Mouse (Mus musculus) brain, embryonic 14.5 days (tissue): ENCODE results near the gene Gm7029. TPM values are rescaled to one million over a fixed set of nuclear protein-coding genes. Genes with fewer than 3 reads are reported as not detected.
A peak's percentile ranks its signal among the peaks of the same experiment; 100 is the strongest.
"Not testable (repeated sequence)": the region's sequence is repeated elsewhere in the genome, so short reads cannot be mapped to it uniquely, and the experiment has no call there.

Experiments
- DNase-seq: peaks from one replicate; pipeline ENCODE4 v3.0.0-alpha.2; 2011; ENCODE audit warnings: low read depth
- CTCF ChIP-seq: fragments of 200-500 bp; IDR thresholded peaks from 2 replicates; pipeline ENCODE4 v1.5.1; 2012; ENCODE audit warnings: inconsistent platforms, mild to moderate bottlenecking, moderate library complexity, borderline replicate concordance; ENCODE audit not compliant: insufficient read depth, insufficient read length; ENCODE audit errors: extremely low read depth
- POLR2A ChIP-seq: fragments of 200-500 bp; IDR thresholded peaks from 2 replicates; pipeline ENCODE4 v1.6.1; 2012; ENCODE audit warnings: mild to moderate bottlenecking, inconsistent platforms, borderline replicate concordance; ENCODE audit not compliant: poor library complexity, insufficient read depth, insufficient read length, severe bottlenecking; ENCODE audit errors: extremely low read depth
- polyA plus RNA-seq: library from polyadenylated mRNA; depleted of rRNA; stranded (reverse); fragments of >200 nt; gene quantifications from 2 replicates; pipeline ENCODE4 v1.2.3, GENCODE M21; 2012

Gene Gm7029
- polyA plus RNA-seq, 1 experiment = not detected

DNA sequence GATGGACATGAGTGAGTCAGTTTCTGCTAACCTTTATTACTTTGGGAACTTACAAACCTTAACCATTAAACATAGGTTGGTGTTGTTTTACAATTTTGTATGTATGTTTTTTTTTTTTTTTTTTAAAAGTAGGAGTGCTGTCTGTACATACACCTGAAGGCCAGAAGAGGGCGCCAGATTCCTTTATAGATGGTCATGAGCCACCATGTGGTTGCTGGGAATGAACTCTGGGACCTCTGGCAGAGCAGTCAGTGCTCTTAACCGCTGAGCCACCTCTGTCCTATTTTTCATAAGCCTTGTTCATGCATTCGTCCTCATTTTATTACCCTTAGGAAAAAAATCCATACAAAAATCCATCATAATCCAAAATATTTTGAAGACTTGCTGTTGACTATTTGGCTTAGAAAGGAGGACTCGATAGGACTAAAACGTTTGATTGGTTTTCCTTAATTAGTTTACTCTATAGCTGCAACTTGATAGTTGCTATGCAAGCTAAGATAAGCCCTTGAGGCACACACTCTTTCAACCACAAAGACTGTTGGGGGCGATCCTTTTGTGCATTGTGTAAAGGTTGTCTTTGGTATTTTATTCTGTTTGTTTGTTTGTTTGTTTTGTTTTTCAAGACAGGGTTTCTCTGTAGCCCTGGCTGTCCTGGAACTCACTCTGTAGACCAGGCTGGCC is 23.6 kb downstream of the Gm7029 start:
- DNase-seq = peak; percentile 69
- TF ChIP-seq CTCF (peak; percentile 54; the same call in 1 of the 2 replicates), POLR2A (no peak)

DNA sequence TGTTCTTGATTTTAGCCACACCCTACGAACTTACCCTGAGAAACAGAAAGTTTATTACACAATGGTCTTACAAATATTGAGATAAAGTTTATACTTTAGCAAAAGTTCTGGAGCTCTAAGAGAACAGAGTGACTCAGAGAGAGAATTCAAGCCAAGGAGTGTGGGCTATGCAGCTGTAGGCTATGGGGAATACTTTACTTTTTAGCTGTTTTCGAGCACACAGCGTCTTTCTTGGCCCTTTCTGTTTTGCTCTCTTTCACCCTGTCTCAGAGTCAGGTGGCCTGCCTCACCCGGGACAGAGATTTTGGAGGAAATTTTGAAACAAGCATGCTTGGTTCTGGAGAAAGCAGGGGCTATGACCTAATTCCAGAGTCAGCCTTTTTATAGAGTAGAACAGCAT is 24.6 kb downstream of the Gm7029 start:
- DNase-seq = not testable (repeated sequence)

DNA sequence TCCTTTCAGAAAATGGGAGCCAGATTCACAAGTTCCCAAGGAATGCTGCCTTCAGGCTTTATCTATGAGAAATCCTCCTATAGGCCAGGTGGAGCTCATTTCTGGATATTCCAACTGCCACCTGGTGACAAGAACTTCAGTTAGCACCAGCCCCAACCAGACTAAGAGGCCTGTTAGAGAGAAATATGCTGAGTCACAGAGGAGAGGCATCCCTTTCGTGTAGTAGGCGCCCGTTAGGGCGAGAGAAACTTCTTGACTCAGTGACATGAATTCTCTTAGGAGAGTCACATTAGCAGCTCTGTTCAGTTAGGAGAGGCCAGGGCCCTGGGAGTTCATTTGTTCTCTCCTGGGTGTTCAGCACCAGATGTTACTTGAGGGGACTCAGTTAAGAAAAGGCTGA is 26.0 kb downstream of the Gm7029 start:
- DNase-seq = no peak
- TF ChIP-seq POLR2A = no peak

DNA sequence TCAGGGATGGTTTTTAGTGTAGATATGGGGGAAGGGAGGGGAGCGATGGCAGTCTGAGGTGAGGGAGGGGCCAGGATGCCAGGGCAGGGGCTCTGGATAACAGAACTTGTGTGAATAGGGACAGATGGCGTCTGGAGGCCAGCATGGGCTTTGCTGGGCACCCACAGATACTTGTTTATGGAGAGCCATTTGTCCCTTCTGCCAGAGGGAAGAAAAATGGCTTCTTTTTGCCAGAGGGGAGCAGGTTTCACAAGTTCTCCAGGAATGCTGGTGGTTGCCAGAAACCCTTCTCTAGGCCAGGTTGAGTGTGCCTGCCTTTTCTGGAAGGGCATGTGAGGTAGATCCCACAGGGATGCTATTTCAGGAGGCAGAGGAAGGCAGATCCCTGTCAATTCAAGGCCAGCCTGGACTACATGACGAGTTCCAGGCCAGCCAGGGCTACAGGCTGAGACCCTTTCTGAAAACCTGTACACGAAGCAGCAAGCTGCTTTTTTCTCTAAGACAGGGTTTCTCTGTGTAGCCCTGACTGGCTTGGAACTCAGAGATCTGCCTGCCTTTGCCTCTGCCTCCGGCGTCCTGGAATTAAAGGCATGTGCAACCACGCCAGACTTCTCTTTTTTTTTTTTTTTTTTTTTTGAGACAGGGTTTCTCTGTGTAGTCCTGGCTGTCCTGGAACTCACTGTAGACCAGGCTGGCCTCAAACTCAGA is 26.8 kb downstream of the Gm7029 start:
- no peak for TF ChIP-seq CTCF
- no peak for TF ChIP-seq POLR2A

DNA sequence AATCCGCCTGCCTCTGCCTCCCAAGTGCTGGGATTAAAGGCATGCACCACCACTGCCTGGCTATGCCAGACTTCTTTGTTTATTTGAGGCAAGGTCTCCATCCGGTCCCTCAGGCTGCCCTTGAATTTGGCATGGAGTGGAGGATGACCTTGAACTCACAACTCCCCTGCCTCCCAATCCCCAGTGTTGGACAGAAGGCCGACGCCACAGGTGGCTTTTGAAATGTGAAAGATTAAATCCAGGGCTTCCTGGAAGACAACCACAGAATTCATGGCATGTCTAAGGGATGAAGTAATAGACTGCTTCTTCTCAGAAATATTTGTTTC is 27.3 kb downstream of the Gm7029 start:
- no peak for DNase-seq
- no peak for TF ChIP-seq CTCF
- TF ChIP-seq POLR2A = no peak

More for the DNA sequence above, 26.8 kb downstream of the Gm7029 start:
- DNase-seq = no peak

DNA sequence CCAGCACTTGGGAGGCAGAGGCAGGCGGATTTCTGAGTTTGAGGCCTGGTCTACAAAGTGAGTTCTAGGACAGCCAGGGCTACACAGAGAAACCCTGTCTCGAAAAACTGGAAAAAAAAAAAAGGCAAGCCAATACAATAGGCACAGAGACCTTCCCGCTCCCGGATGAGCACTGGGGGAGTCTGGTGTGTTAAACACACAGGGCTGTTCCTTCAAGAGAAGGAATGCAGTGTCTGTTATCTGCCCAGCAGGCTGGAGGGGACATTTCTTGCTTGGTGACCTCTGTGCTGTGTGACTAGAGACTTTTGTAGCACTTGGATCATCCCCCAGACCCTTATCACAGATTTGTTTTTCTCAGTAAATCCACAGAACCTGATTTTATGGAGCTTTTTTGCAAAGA is 28.0 kb downstream of the Gm7029 start:
- DNase-seq = no peak
- TF ChIP-seq POLR2A = no peak
- no peak for TF ChIP-seq CTCF

DNA sequence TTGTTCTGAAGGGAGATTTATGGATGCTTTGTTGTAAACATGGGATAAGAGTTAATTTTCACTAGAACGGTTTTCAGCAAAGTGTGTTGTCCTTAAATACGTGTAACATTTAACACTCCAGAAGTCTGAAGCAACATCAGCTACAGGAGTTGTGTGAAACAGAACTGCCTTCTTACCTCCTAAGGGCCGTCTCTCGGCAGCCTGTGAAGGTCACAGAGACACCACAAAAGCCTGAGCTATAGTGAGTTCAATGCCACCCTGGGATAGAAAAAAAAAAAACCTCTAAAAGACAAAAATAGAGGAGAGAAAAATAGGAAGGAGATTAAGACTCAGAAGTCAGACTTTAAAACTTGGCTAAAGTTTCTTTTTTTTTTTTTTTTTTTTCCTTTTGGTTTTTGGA is 28.4 kb downstream of the Gm7029 start:
- DNase-seq = no peak
- TF ChIP-seq CTCF = no peak
- no peak for TF ChIP-seq POLR2A

DNA sequence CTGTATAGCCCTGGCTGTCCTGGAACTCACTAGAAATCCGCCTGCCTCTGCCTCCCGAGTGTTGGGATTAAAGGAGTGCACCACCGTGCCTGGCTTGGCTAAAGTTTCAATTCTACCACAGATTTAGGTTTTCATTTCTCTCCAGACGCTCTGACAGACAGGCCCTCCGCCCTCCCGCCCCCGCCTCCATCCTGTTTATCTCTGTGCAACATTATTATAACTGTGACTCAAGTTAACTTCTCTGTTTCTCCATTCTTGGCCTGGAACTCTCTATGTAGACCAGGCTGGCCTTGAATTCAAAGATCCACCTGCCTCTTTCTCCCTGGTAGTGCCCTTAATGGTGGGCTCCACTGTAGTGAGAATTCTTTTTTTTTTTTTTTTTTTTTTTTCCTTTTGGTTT is 28.9 kb downstream of the Gm7029 start:
- no peak for TF ChIP-seq CTCF
- TF ChIP-seq POLR2A = no peak
- no peak for DNase-seq

DNA sequence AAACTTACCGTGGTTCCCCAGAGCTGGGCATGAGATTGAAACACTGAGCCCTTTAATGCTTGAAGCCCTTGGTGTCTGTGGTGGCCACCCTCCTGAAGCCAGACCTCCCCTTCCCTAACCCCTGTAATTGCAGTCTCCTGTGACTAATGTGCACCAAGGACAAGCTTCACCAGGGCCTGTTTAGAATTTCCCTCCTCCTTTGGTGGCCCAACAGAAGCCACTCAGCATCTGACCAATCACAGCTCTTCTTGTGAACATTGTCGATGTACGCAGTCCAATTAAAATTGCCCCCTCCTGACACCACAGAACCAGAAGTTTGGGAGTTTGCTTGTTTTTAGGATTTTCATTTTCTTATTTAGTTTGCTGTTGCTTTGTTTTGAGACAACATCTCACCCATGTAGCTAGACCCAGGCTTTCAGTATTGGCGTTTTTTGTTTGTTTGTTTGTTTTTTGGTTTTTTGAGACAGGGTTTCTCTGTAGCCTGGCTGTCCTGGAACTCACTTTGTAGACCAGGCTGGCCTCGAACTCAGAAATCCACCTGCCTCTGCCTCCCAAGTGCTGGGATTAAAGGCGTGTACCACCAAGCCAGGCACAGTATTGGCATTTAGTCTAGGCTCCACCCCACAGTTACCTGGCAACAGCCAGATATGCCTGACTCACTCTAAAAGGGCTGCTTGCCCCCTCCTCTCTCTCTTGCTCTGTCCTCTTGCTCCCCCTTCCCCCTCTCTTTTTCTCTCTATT is 30.4 kb downstream of the Gm7029 start:
- DNase-seq = not testable (repeated sequence)

DNA sequence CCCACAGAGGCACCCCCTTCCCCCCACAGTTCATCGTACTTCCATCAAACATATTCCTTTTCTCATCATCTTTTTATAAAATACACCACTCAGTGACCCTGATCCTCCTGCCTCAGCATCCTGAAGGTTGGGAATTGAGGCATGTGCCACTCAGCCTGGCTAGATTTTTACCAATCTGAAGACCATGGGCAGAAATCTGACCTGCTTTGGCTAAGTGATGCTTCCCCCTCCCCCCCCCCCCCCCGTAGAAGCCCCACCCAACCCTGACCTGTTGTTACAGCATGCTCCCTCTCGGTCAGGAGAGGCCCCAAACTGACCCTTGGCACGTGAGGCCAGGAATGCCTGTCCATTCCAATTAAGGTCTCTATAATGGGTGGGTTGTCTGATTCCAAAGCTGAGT is 31.2 kb downstream of the Gm7029 start, which contains the start of gene Platr17:
TSS of gene Platr17 (plus strand) at position 301 of the 400 bp plus-strand sequence.
- DNase-seq = not testable (repeated sequence)

DNA sequence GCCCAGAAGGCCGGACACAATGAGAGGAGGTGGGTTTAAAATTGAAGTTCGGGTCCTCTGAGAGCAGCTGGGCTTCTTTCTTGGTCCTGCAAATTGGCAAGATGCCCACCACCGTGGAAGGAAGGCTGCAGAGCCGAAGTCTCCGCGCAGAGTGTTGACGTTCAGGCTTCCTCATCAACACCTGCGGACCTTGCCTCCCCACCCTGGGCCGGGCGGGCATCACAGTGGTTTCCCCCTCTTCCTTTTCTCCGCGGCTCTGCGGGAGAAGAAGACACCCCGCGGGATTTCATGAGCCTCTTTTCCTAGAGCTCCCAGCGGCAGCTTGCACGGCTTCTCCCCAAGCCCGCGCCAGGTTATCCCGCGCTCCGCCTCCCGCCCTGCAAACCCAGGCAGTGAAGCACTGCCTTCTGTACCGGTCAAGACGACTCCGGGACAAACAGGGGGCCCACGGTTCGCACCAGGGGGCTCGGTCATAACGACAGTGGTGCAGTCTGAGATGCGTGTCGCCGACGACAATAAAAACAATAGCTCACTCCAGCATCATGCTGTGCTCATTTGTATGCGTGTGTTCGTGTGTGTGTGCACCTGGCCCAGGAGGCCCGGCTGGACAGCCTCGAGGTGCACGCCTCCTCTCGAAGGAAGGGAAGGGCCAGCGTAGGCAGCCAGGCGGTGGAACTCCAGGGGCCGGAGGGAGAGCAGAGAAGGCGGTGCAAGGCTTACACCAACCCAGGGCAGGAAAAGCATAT is 34.9 kb downstream of the Gm7029 start:
- peak; percentile 76 for DNase-seq
- TF ChIP-seq POLR2A = no peak
- no peak for TF ChIP-seq CTCF
